Mouse (Mus musculus): ENCODE data around the gene Coa3. TPM values are rescaled to one million over a fixed set of nuclear protein-coding genes. Genes with fewer than 3 reads are reported as not detected.
A peak's percentile ranks its signal among the peaks of the same experiment; 100 is the strongest.

Gene Coa3
- polyA plus RNA-seq, 1 experiment from 2014 or later: 198 TPM

GRCm38 (mm10) chr11:101277381-101278222 lies 1.3 kb downstream of the Coa3 start:
- H3K36me3 ChIP-seq: no peaks in the 10 kb centered on the region
- H3K27me3 ChIP-seq: peaks cover 21% of the 10 kb centered on the region
- peak overlapping the region; percentile 73 for H3K4me3 ChIP-seq
- H3K27ac ChIP-seq (replicated peaks): no peak overlapping the region
- no peaks in the 10 kb centered on the region for H3K9me3 ChIP-seq
- no peak for ATAC-seq (ENCODE audit: low FRiP score, low read depth)
- H3K9ac ChIP-seq (replicated peaks): peak overlapping the region; percentile 75
- peak overlapping the region; percentile 88 for H3K4me2 ChIP-seq (replicated peaks)
- 81% methylated on average over 12 of the region's 12 CpGs for WGBS
- peaks cover 28% of the 10 kb centered on the region for H3K4me1 ChIP-seq

- Histone ChIP-seq H3K9ac (replicated peaks) (peak overlapping the region; percentile 44), H3K4me3 (no peak overlapping the region), H3K27me3 (peaks cover 23% of the 10 kb centered on the region), H3K27ac (replicated peaks) (no peak overlapping the region), H3K4me1 (peaks cover 28% of the 10 kb centered on the region), H3K9me3 (no peaks in the 10 kb centered on the region), H3K36me3 (no peaks in the 10 kb centered on the region), H3K4me2 (replicated peaks) (peak overlapping the region; percentile 34)
- no peak for ATAC-seq (ENCODE audit: low FRiP score, low read depth)
- 25% methylated on average over 27 of the region's 27 CpGs for WGBS
Measured at GRCm38 (mm10) chr11:101276319-101277070, 2.4 kb downstream of the Coa3 start.

GRCm38 (mm10) chr11:101275309-101275708 lies 3.6 kb downstream of the Coa3 start:
- Histone ChIP-seq H3K36me3 (no peaks in the 10 kb centered on the region), H3K27ac (replicated peaks) (no peak overlapping the region), H3K27me3 (peaks cover 29% of the 10 kb centered on the region), H3K9ac (replicated peaks) (no peak overlapping the region), H3K4me2 (replicated peaks) (no peak overlapping the region), H3K4me1 (peaks cover 28% of the 10 kb centered on the region), H3K4me3 (no peak overlapping the region), H3K9me3 (no peaks in the 10 kb centered on the region)
- no peak for ATAC-seq (ENCODE audit: low FRiP score, low read depth)
- WGBS: 85% methylated on average over 4 of the region's 4 CpGs

GRCm38 (mm10) chr11:101272446-101272845 lies 6.5 kb downstream of the Coa3 start:
- Histone ChIP-seq H3K4me2 (replicated peaks) (no peak overlapping the region), H3K27me3 (peaks cover 45% of the 10 kb centered on the region), H3K4me1 (peaks cover 14% of the 10 kb centered on the region), H3K9me3 (no peaks in the 10 kb centered on the region), H3K9ac (replicated peaks) (no peak overlapping the region), H3K27ac (replicated peaks) (no peak overlapping the region), H3K36me3 (no peaks in the 10 kb centered on the region), H3K4me3 (no peak overlapping the region)
- 92% methylated on average over 3 of the region's 3 CpGs for WGBS
- ATAC-seq (ENCODE audit: low FRiP score, low read depth): no peak

GRCm38 (mm10) chr11:101269577-101270116 lies 9.3 kb downstream of the Coa3 start:
- H3K4me2 ChIP-seq (replicated peaks): no peak overlapping the region
- no peaks in the 10 kb centered on the region for H3K36me3 ChIP-seq
- no peaks in the 10 kb centered on the region for H3K9me3 ChIP-seq
- H3K9ac ChIP-seq (replicated peaks): no peak overlapping the region
- peaks cover 53% of the 10 kb centered on the region for H3K27me3 ChIP-seq
- H3K4me1 ChIP-seq: peaks cover 9% of the 10 kb centered on the region
- H3K4me3 ChIP-seq: no peak overlapping the region
- H3K27ac ChIP-seq (replicated peaks): peak overlapping the region; percentile 22; the same call in 1 of the 2 replicates
- WGBS: 35% methylated on average over 10 of the region's 10 CpGs
- ATAC-seq (ENCODE audit: low FRiP score, low read depth): no peak

GRCm38 (mm10) chr11:101265906-101266305 lies 13.0 kb downstream of the Coa3 start:
- H3K4me2 ChIP-seq (replicated peaks): peak overlapping the region; percentile 55; the same call in 1 of the 2 replicates
- H3K36me3 ChIP-seq: no peaks in the 10 kb centered on the region
- H3K27me3 ChIP-seq: peaks cover 80% of the 10 kb centered on the region
- peaks cover 34% of the 10 kb centered on the region for H3K4me1 ChIP-seq
- H3K9ac ChIP-seq (replicated peaks): no peak overlapping the region
- ATAC-seq (ENCODE audit: low FRiP score, low read depth): no peak
- H3K4me3 ChIP-seq: peak overlapping the region; percentile 35; the same call in 1 of the 2 replicates
- 9% methylated on average over 6 of the region's 6 CpGs for WGBS
- no peaks in the 10 kb centered on the region for H3K9me3 ChIP-seq
- H3K27ac ChIP-seq (replicated peaks): no peak overlapping the region

- Histone ChIP-seq H3K9ac (replicated peaks) (peak overlapping the region; percentile 47), H3K27me3 (peaks cover 85% of the 10 kb centered on the region), H3K4me2 (replicated peaks) (peak overlapping the region; percentile 55), H3K36me3 (no peaks in the 10 kb centered on the region), H3K9me3 (no peaks in the 10 kb centered on the region), H3K4me1 (peaks cover 43% of the 10 kb centered on the region), H3K4me3 (peak overlapping the region; percentile 35), H3K27ac (replicated peaks) (no peak overlapping the region)
- under 1% methylated on average over 31 of the region's 31 CpGs for WGBS
- no peak for ATAC-seq (ENCODE audit: low FRiP score, low read depth)
Measured at GRCm38 (mm10) chr11:101264954-101265471, 13.9 kb downstream of the Coa3 start.

- H3K4me2 ChIP-seq (replicated peaks): peak overlapping the region; percentile 14; the same call in 1 of the 2 replicates
- H3K36me3 ChIP-seq: 0 out of 2 replicates have a peak, but pooled peaks cover 3% of the 10 kb centered on the region
- peaks cover 80% of the 10 kb centered on the region for H3K27me3 ChIP-seq
- ATAC-seq (ENCODE audit: low FRiP score, low read depth): no peak
- no peaks in the 10 kb centered on the region for H3K9me3 ChIP-seq
- H3K27ac ChIP-seq (replicated peaks): no peak overlapping the region
- H3K4me3 ChIP-seq: no peak overlapping the region
- 6% methylated on average over 3 of the region's 3 CpGs for WGBS
- peaks cover 53% of the 10 kb centered on the region for H3K4me1 ChIP-seq
- H3K9ac ChIP-seq (replicated peaks): no peak overlapping the region
Measured at GRCm38 (mm10) chr11:101263989-101264280, 15.0 kb downstream of the Coa3 start.

- Histone ChIP-seq H3K4me2 (replicated peaks) (0 out of 2 replicates have a peak overlapping the region, but pooled peaks have one; percentile 98), H3K27me3 (peaks cover 74% of the 10 kb centered on the region), H3K27ac (replicated peaks) (no peak overlapping the region), H3K9me3 (no peaks in the 10 kb centered on the region), H3K9ac (replicated peaks) (no peak overlapping the region), H3K36me3 (0 out of 2 replicates have a peak, but pooled peaks cover 3% of the 10 kb centered on the region), H3K4me3 (no peak overlapping the region), H3K4me1 (peaks cover 53% of the 10 kb centered on the region)
- no peak for ATAC-seq (ENCODE audit: low FRiP score, low read depth)
- WGBS: 1% methylated on average over 32 of the region's 32 CpGs
Measured at GRCm38 (mm10) chr11:101263138-101263988, 15.6 kb downstream of the Coa3 start.

GRCm38 (mm10) chr11:101262272-101262967 lies 16.5 kb downstream of the Coa3 start:
- peaks cover 69% of the 10 kb centered on the region for H3K27me3 ChIP-seq
- under 1% methylated on average over 24 of the region's 24 CpGs for WGBS
- no peaks in the 10 kb centered on the region for H3K9me3 ChIP-seq
- H3K27ac ChIP-seq (replicated peaks): no peak overlapping the region
- H3K36me3 ChIP-seq: 0 out of 2 replicates have a peak, but pooled peaks cover 7% of the 10 kb centered on the region
- H3K9ac ChIP-seq (replicated peaks): no peak overlapping the region; the same call in 1 of the 2 replicates
- no peak for ATAC-seq (ENCODE audit: low FRiP score, low read depth)
- H3K4me1 ChIP-seq: peaks cover 53% of the 10 kb centered on the region
- H3K4me2 ChIP-seq (replicated peaks): peak overlapping the region; percentile 98
- peak overlapping the region; percentile 50 for H3K4me3 ChIP-seq
